Mouse (Mus musculus) MEL (cell line): ENCODE measurements at regions not wholly inside any gene's neighbourhood (a gene's known extent, or its start where the extent isn't known, plus 50 kb on each side); places are given as distances from the start of the nearest gene placed in this dataset.

Experiments used
- CTCF ChIP-seq, 3 experiments: IDR thresholded peaks in 2 of 3; conservative IDR thresholded peaks in 1 of 3; 2 replicates each; pipeline ENCODE4 v1.5.1; 2011 to 2012; ENCODE audit warnings: low read length in 3 of 3, low read depth in 2 of 3, mild to moderate bottlenecking in 2 of 3, improper control_type of control experiment in 1 of 3, inconsistent platforms in 1 of 3, mixed read lengths in 1 of 3, moderate library complexity in 1 of 3; ENCODE audit not compliant: control insufficient read depth in 1 of 3, insufficient read depth in 1 of 3, poor library complexity in 1 of 3, severe bottlenecking in 1 of 3
- E2F4 ChIP-seq: IDR thresholded peaks from 2 replicates; pipeline ENCODE4 v1.6.1; 2011; ENCODE audit warnings: low read depth, low read length, improper control_type of control experiment, borderline replicate concordance
- JUND ChIP-seq: IDR thresholded peaks from 2 replicates; pipeline ENCODE4 v1.6.1; 2011; ENCODE audit warnings: low read depth, mild to moderate bottlenecking, improper control_type of control experiment, low read length
- MEF2A ChIP-seq: IDR thresholded peaks from 2 replicates; pipeline ENCODE4 v1.6.1; 2014; ENCODE audit warnings: low read depth, mild to moderate bottlenecking, inconsistent platforms, low read length, improper control_type of control experiment; ENCODE audit not compliant: poor library complexity, insufficient replicate concordance, severe bottlenecking; ENCODE audit errors: extremely low read depth
- MYB ChIP-seq: IDR thresholded peaks from 2 replicates; pipeline ENCODE4 v1.6.1; 2011; ENCODE audit warnings: mild to moderate bottlenecking, low read depth, low read length, improper control_type of control experiment
- POLR2A ChIP-seq, 2 experiments: IDR thresholded peaks; 2 replicates each; pipeline ENCODE4 v1.6.1; 2011 to 2012; ENCODE audit warnings: low read length in 2 of 2, mild to moderate bottlenecking in 2 of 2, control low read depth in 1 of 2, improper control_type of control experiment in 1 of 2, low read depth in 1 of 2, moderate library complexity in 1 of 2; ENCODE audit not compliant: control insufficient read depth in 1 of 2, insufficient read depth in 1 of 2, poor library complexity in 1 of 2
- TAL1 ChIP-seq: IDR thresholded peaks from 2 replicates; pipeline ENCODE4 v1.6.1; 2012; ENCODE audit warnings: mild to moderate bottlenecking, inconsistent platforms, low read length, moderate library complexity, mixed read lengths

GRCm38 (mm10) chr17:14545822-14546473 is 148.1 kb downstream of the Thbs2 start:
- TF ChIP-seq POLR2A (IDR thresholded peaks at IDR 0.05; ENCODE audit: control insufficient read depth in 1 of 2, insufficient read depth in 1 of 2, low read depth in 1 of 2, low read length in 2 of 2, poor library complexity in 1 of 2) (no peak), CTCF (IDR thresholded peaks at IDR 0.05 in 2 of 3, conservative IDR thresholded peaks at IDR 0.05 in 1 of 3; ENCODE audit: control insufficient read depth in 1 of 3, insufficient read depth in 1 of 3, low read depth in 2 of 3, low read length in 3 of 3, poor library complexity in 1 of 3, severe bottlenecking in 1 of 3) (peak; percentile 49 to 74 (median 54)), E2F4 (no peak), TAL1 (no peak), JUND (no peak), MEF2A (no peak), MYB (no peak)
